Mouse (Mus musculus) brain, embryonic 14.5 days (tissue): ENCODE data around the gene Csf3. TPM values are rescaled to one million over a fixed set of nuclear protein-coding genes. Genes with fewer than 3 reads are reported as not detected.

Experiments used
- DNase-seq: peaks from one replicate; pipeline ENCODE4 v3.0.0-alpha.2; 2011; ENCODE audit warnings: low read depth
- CTCF ChIP-seq: fragments of 200-500 bp; IDR thresholded peaks from 2 replicates; pipeline ENCODE4 v1.5.1; 2012; ENCODE audit warnings: inconsistent platforms, mild to moderate bottlenecking, moderate library complexity, borderline replicate concordance; ENCODE audit not compliant: insufficient read depth, insufficient read length; ENCODE audit errors: extremely low read depth
- POLR2A ChIP-seq: fragments of 200-500 bp; IDR thresholded peaks from 2 replicates; pipeline ENCODE4 v1.6.1; 2012; ENCODE audit warnings: mild to moderate bottlenecking, inconsistent platforms, borderline replicate concordance; ENCODE audit not compliant: poor library complexity, insufficient read depth, insufficient read length, severe bottlenecking; ENCODE audit errors: extremely low read depth
- polyA plus RNA-seq: library from polyadenylated mRNA; depleted of rRNA; stranded (reverse); fragments of >200 nt; gene quantifications from 2 replicates; pipeline ENCODE4 v1.2.3, GENCODE M21; 2012; rRNA removed

Gene Csf3
- polyA plus RNA-seq, 1 experiment: not detected

- TF ChIP-seq POLR2A: no peak
- no peak for TF ChIP-seq CTCF
- no peak for DNase-seq
Observed at GRCm38 (mm10) chr11:98745932-98746853, 45.1 kb downstream of the Csf3 start.

- no peak for TF ChIP-seq POLR2A
- no peak for TF ChIP-seq CTCF
Observed at GRCm38 (mm10) chr11:98746855-98747693, 46.0 kb downstream of the Csf3 start.

GRCm38 (mm10) chr11:98747804-98748505 is 46.9 kb downstream of the Csf3 start:
- peak; percentile 81 for DNase-seq
- no peak for TF ChIP-seq CTCF
- no peak for TF ChIP-seq POLR2A

More at GRCm38 (mm10) chr11:98746855-98747693, 46.0 kb downstream of the Csf3 start:
- DNase-seq: peak; percentile 97

- TF ChIP-seq POLR2A (no peak), CTCF (no peak)
- peak; percentile 94 for DNase-seq
Observed at GRCm38 (mm10) chr11:98748506-98749416, 47.7 kb downstream of the Csf3 start.

- peak; percentile 94 for DNase-seq
- no peak for TF ChIP-seq CTCF
- TF ChIP-seq POLR2A: no peak
Observed at GRCm38 (mm10) chr11:98749716-98750115, 48.7 kb downstream of the Csf3 start.

GRCm38 (mm10) chr11:98750351-98751201 is 49.5 kb downstream of the Csf3 start:
- DNase-seq: peak; percentile 97
- TF ChIP-seq CTCF (no peak), POLR2A (no peak)

- no peak for DNase-seq
- TF ChIP-seq CTCF (no peak), POLR2A (no peak)
Observed at GRCm38 (mm10) chr11:98751221-98751782, 50.2 kb downstream of the Csf3 start.

GRCm38 (mm10) chr11:98752562-98753140 is 51.6 kb downstream of the Csf3 start:
- no peak for DNase-seq
- TF ChIP-seq CTCF: no peak
- TF ChIP-seq POLR2A: no peak

Other genes with a start within 250 kb of the Csf3 start
- 0.07 and 0.20 TPM in 2 replicates for gene Ikzf3, start 155.2 kb upstream of the Csf3 start, polyA plus RNA-seq
- gene Zpbp2, start 150.2 kb upstream of the Csf3 start, polyA plus RNA-seq: 0.06 and 0.30 TPM in 2 replicates
- gene Ormdl3, start 113.9 kb upstream of the Csf3 start, polyA plus RNA-seq: 80.6 and 94.6 TPM in 2 replicates
- gene Lrrc3c, start 103.0 kb upstream of the Csf3 start, polyA plus RNA-seq: not detected in 2 replicates
- gene Gm12355, start 75.6 kb upstream of the Csf3 start, polyA plus RNA-seq: 0.08 and 0.33 TPM in 2 replicates
- not detected in 2 replicates for gene Gsdma3, start 74.9 kb upstream of the Csf3 start, polyA plus RNA-seq
- not detected in 2 replicates for gene Gsdma2, start 54.5 kb upstream of the Csf3 start, polyA plus RNA-seq
- 0.09 TPM in 1 of 2 replicates, not detected in the other for gene Gsdma, start 36.9 kb upstream of the Csf3 start, polyA plus RNA-seq
- gene Psmd3, start 18.7 kb upstream of the Csf3 start, polyA plus RNA-seq: 201 and 217 TPM in 2 replicates
- 134 and 170 TPM in 2 replicates for gene Med24, start 28.2 kb downstream of the Csf3 start, polyA plus RNA-seq
- 600 and 616 TPM in 2 replicates for gene Thra, start 39.4 kb downstream of the Csf3 start, polyA plus RNA-seq
- 3.6 and 4.1 TPM in 2 replicates for gene Nr1d1, start 74.1 kb downstream of the Csf3 start, polyA plus RNA-seq
- gene Msl1, start 94.3 kb downstream of the Csf3 start, polyA plus RNA-seq: 92.1 and 104 TPM in 2 replicates
- 66.6 and 74.3 TPM in 2 replicates for gene Casc3, start 103.6 kb downstream of the Csf3 start, polyA plus RNA-seq
- 22.0 and 33.5 TPM in 2 replicates for gene Rapgefl1, start 135.5 kb downstream of the Csf3 start, polyA plus RNA-seq
- 11.0 and 14.7 TPM in 2 replicates for gene Wipf2, start 162.4 kb downstream of the Csf3 start, polyA plus RNA-seq
- gene Cdc6, start 206.5 kb downstream of the Csf3 start, polyA plus RNA-seq: 4.5 and 6.2 TPM in 2 replicates
- gene Rara, start 226.6 kb downstream of the Csf3 start, polyA plus RNA-seq: 8.4 and 14.4 TPM in 2 replicates